Mouse (Mus musculus) T-helper 1 cell (primary cell): Measurements from ENCODE around the gene Cd247.

ENCODE experiments used
- in situ Hi-C: fragments of 300-600 bp; cut with MboI, MseI; formaldehyde crosslinking; loops from one replicate; pipeline ENCODE4 v1.15.1; 2025; ENCODE audit warnings: high pct_unique_total_duplicates

The Cd247 gene

GRCm38 (mm10) chr1:165817264-165817663, 28.8 kb downstream of the Cd247 start:
- in situ Hi-C loops = loop anchor here (25.0 kb wide), 1 partner anchor 1755 kb away; the partner anchor contains the start of gene Sell

DNA sequence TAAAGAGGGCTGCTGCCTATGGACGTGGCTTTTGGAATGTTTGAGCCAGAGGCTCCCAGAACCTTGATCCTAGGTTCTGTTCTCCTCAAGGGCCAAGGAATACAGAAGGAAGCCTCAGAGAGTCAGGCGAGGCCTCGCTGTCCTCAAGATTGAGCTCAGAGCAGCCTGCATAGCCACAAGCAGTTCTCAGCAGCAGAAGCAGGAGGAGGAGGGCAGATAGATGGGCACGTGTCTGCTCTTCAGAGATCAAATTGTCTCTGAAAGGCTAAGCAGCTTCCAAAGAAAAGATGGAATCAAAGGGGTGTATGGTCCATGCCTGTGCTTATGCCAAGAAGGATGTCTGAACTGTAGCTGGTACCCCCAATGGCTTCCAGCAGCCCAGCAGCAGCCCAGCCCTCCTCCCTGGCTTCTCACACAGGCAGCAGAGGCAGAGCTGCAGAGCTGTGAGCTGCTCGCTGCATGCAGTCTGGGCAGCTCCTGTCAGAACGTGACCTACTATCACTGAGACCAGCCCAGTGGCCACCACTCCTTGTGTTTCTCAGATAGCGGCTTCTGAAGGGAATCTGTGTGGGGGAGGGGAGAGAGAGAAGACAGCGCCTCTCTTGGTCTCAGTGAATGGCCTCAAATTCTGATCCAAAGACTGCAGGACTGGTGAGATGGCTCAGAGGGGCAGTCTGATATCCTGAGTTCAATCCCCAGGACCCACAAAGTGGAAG, 29.8 kb downstream of the Cd247 start:
- in situ Hi-C loops = loop anchor here (25.0 kb wide), 1 partner anchor 1756 kb away; the partner anchor contains the start of gene Sell

DNA sequence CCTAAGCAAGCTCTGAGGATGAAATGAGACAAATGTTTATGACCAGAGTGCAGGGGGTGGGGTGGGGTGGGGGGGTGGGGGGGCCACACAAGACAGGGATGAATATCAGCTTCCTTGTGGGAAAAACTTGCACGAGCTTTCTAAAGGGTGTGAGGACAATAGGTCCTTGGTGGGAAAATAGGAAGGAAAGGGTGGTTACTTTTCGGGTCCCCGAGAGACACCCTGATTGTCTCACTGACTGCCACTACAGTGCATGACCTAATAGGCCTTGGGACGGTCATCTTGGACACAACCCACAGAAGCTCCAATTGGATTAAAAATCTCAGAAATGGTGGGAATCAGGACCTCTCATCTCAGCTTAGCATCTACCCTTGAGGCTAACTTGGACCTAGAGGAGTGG, 30.7 kb downstream of the Cd247 start:
- in situ Hi-C loops = loop anchor here (25.0 kb wide), 1 partner anchor 1757 kb away; the partner anchor contains the start of gene Sell

GRCm38 (mm10) chr1:165822031-165822430, 33.5 kb downstream of the Cd247 start:
- in situ Hi-C loops = loop anchor here (25.0 kb wide), 1 partner anchor 1760 kb away; the partner anchor contains the start of gene Sell

DNA sequence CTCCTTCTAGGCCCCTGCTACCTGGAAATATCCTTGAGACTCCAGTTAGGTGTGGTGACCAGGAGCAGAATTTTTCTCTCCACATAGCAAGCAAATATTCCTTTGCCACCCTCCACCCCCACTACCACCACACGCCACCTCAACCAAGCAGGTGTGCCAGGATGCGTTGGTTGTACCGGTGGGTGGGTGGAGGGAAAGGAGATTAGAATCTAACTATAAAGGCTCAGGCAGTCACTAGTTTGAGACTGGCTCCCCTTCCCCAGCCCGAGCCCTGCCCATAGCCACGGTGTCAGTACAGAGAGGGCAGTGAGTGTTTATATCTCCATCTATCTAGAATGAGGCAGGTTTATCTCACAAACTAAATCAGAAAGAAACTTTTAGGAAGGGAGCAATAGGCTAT, 39.7 kb downstream of the Cd247 start:
- in situ Hi-C loops = no loop called here

DNA sequence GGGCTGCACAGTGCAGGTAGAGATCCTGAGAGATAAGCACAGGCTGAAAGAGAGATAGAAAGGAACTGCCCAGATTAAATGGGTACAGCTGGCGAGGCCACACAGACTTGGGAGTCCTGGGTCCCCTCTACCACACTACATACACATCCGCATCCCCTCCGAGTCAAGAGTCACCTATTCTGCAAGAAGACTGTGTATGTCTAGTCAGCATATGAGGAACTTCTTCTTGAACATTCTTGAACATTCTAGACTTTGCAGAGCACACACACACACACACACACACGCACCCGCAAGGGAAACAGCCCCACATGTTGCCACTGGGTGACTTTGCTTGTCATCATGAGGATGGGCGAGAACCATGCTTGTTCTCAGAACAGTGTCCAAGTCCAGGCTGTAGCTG, 40.1 kb downstream of the Cd247 start:
- in situ Hi-C loops = no loop called here

DNA sequence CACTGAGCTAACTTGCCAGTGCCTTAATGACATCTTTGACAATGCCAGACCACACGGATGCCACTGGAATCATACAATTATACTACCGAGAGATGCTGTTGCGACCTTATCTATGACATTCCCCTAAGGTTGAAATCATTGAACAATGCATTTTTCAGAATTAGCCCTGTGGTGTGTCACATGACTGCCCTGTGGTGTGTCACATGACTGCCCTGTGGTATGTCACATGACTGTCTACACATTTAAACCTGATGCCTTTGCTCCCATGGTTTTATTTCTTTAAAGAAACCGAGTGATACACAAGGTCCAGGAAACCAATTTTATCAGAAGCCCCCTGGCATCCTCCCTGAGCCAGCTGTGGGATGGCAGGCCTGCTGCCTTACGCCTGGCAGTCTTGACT, 41.4 kb downstream of the Cd247 start:
- in situ Hi-C loops = no loop called here

DNA sequence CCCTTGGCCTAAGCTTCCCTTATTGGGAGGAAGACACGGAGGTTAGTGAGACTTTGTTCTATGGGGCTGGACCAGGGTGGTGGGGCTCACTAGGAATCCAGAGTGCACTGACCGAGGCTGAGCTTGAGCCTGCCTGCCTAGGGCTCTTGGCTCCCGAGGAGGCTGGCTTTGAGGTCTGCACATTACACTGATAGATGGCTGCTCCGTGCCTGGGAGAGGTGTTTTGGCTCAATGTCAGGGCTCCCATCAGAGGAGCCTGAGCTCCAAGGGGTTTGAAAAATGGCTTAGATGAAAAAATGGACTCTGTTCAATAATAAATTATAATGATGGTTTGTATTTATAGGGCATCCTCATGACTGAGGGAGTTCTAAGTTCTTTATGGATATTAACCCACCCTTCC, 44.8 kb downstream of the Cd247 start:
- in situ Hi-C loops = no loop called here

DNA sequence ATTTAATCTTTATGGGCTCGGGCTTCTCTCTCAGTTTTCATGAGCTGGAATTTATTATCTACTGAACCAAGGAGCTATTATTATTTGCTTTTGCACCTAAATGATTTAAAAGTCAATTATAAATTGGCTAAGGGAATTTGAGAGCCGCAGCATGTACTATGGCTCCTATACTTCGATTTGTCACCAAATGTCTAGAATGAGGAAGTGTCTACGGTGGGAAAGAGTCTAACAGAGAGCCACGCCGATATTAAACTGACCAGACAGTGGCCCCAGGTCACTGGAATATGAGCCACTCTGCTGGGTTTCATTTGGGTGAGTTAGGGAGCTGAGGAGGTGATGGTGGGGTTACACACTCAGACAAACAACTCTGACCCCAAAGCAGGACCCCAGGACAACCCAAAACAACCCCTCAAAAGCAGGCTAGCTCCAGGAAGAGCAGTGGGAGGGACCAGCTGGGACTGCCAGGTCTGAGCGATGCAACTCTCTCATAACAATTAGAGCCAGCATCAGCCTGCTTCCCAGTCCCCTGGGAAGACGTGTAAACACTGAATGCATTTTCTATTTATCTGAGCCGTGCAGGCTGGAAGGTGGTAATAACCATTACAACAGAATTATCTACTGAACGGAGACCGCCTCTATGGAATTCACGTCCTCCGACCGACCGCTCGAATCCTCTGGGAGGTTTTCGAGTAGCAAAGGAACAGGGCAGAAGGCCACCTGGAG, 45.6 kb downstream of the Cd247 start:
- in situ Hi-C loops = no loop called here

GRCm38 (mm10) chr1:165834633-165834975, 46.1 kb downstream of the Cd247 start:
- in situ Hi-C loops = no loop called here

DNA sequence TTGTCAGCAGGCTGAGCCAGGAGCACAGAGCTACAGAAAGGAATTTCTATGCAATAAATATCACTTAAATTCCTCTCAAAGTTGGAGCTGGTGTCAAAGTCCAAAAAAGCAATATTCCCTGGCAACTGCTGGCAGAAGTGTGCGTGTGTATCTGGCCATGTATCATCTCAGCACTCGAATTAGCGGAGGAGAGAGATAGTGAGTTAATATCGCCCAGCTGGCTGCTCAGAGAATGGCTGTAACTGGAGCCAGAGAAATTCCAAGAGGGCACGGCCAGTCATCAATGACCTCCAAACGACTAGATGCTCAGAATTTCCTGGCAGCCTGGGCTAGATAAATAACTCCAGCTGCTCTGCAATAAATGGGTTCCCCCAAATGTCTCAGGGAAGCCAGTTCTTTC, 48.0 kb downstream of the Cd247 start:
- in situ Hi-C loops = no loop called here

GRCm38 (mm10) chr1:165837546-165837945, 49.1 kb downstream of the Cd247 start:
- in situ Hi-C loops = no loop called here

DNA sequence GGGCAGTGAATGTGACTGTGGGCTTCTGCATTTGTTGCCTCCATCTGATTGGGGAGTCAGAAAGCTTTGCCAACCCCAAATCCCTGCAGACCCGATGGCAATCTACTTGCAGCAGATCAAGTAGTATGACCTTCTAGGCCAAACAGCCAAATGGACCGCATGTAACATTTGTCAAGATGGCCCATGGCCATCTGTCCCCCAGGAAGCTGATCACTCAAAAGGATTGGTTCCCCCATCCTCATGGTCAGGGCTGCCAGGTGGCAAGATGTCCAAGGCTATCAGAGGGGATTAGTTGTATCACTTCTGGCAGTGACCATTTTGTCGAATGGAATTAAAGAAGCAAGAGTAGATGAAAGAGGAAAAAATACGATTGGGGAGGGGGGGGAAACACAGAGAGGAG, 50.7 kb downstream of the Cd247 start:
- in situ Hi-C loops = no loop called here

DNA sequence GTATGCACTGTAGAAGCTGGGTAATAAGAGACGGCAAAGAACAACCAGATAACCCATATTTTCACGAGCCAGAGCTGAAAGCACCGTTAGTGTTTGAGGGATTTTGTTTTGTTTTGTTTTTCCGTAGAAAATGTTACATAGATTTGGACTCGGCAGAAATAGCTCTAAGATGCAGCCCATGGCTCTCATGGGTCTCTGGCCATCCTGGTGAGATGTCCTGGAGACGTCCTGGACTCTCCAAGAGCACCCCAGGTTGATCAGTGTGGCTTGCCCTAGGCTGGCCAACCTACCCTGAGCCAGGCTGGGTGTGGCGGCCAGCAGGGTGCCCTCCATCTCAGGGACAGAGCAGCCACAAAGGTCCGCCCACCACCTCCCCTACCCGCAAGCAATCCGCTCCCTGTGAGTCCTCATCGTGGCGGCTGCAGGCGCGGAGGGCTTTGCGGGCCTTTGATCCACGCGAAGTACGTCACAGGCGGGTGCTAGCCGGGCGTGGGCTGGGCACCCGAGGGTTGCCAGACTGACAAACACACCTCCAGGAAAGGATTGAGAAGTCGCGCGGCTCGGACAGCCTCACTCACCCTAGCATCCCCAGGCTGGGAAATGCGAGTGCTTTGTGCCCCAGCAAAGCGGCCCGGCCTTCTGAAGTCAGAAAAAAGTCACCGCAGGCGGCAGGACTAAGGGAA, 52.2 kb downstream of the Cd247 start:
- in situ Hi-C loops = loop anchor here (5.0 kb wide), 1 partner anchor 33 kb away; no protein-coding TSS in a partner anchor

DNA sequence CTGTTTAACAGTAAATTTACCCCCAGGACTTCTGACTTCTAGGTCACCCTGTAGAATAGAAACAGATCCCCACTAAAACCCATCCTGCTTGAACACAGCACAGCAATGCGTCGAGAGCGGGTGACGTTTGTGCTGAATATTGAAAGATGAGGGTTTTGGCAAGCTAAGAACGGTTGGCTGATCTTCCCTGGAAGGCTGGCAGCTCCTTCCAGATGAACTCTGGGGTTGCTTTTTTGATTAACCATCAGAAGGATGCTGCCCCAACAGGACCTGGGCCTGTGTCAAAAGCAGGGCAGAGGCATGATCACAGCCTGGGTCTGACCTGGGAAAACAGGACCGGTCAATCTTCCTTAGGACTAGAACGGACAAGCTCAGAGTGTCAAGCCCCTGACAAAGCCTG, 53.7 kb downstream of the Cd247 start:
- in situ Hi-C loops = loop anchor here (5.0 kb wide), 1 partner anchor 35 kb away; no protein-coding TSS in a partner anchor

GRCm38 (mm10) chr1:165843586-165843985, 55.1 kb downstream of the Cd247 start:
- in situ Hi-C loops = loop anchor here (5.0 kb wide), 1 partner anchor 36 kb away; no protein-coding TSS in a partner anchor

- in situ Hi-C loops = loop anchor here (5.0 kb wide), 1 partner anchor 37 kb away; no protein-coding TSS in a partner anchor
Measured at GRCm38 (mm10) chr1:165844466-165844951, 56.0 kb downstream of the Cd247 start.

DNA sequence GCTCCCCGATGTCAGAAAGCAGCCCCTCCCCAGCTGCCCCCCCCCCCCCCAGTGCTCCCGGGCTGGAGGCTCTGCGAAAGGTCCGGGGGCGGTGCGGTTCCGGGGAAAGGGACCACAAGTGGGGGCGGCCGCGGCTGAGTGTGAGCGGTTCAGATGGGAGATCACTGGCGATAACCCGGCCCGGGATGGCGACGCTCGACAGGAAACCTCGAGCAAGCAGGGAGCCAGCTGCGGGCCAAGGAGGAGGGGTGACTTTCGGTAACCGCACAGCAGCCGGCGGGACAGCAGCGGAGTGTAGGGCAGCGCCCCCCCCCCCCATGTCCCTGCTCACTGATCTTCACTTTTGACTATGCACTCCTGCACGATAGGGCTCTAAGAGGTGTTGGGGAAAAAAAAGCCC, 56.5 kb downstream of the Cd247 start:
- in situ Hi-C loops = loop anchor here (5.0 kb wide), 1 partner anchor 38 kb away; no protein-coding TSS in a partner anchor

DNA sequence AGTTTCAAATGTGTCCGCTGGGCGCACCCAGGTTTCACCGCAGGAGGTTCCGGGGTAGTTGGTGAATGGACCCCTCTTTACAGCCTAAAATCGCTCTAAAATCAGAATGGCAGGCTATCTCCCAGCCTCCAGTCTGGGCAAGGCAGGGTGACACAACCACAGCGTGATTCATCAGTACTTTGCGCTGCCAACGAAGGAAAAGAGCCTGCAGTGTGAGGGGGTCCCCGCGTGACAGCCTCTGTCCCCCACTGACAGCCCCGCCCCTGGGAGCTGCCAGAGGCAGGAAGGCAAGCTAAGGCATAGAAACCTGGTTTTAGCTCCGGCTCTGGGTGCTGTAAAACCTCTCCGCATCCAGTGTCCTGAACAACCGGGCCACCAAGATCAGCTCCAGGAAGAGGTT, 56.9 kb downstream of the Cd247 start:
- in situ Hi-C loops = no loop called here

DNA sequence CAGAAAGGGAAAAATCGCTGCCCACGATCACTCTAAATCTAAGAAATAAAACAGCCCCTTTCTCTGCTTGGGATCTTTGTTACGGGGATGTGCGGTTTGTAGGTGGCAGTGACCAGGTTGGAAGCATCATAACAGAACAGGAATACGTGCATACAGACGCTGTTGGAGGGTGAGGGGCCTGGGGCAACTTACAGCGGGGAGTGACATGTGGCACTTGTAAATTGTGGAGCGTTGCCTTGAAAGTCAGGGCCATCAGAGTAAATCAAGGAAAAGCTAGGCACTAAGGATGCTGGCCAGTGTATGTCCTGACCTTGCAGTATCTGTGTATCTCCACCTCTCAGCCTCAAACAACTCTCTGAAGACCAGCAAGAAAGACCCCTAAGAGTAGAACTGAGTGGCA, 59.9 kb downstream of the Cd247 start:
- in situ Hi-C loops = no loop called here

DNA sequence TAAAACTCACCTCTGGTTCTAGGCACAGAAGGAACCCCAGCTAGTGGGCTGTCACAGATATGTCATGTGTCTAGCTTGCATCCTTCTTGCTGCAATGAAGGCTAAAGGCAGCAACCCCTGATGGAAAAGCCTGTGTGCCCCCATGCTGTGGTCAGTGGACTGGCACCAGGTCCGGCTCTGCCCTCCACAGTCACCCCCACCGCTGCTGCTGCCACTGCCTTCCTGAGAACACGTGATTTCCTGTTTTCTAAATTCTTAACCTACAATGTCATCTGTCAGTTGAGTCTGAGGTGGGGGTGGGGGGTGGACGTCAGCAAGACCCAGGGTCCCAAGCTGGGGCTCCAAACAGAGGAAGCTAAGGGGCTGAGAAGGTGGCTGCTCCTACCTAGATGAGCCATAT, 60.4 kb downstream of the Cd247 start:
- in situ Hi-C loops = no loop called here
